ENCODE assay signal across 8 mouse cellular contexts in genomic region chr6:46961022-46961686, GRCm38 (mm10).
DNase-seq lines count a peak whose midpoint lies in the region; ATAC-seq lines count a peak whose summit lies in the region.

No protein-coding gene starts in this region.

- no peaks in the 10 kb centered on the region for H3K36me3 ChIP-seq in forebrain, embryonic 14.5 days (ENCODE audit: control insufficient read depth, insufficient read depth, low read length)
- H3K36me3 ChIP-seq in hindbrain, embryonic 16.5 days (ENCODE audit: control insufficient read depth, insufficient read depth, low read length) = no peaks in the 10 kb centered on the region

- no peak overlapping the region for H3K4me3 ChIP-seq in forebrain, embryonic 14.5 days (ENCODE audit: low read depth, low read length)
- H3K4me3 ChIP-seq in hindbrain, embryonic 16.5 days (ENCODE audit: low read length) = no peak overlapping the region

- H3K4me2 ChIP-seq in forebrain, embryonic 14.5 days (ENCODE audit: low read length) = no peak overlapping the region
- no peak overlapping the region for H3K4me2 ChIP-seq in hindbrain, embryonic 16.5 days (ENCODE audit: low read length)

- H3K4me1 ChIP-seq in forebrain, embryonic 14.5 days (ENCODE audit: control insufficient read depth, insufficient read depth, low read length) = no peaks in the 10 kb centered on the region
- H3K4me1 ChIP-seq in hindbrain, embryonic 16.5 days (ENCODE audit: control insufficient read depth, insufficient read depth, low read depth, low read length) = no peaks in the 10 kb centered on the region

- DNase-seq in ZHBTc4 (ENCODE audit: low read depth, low spot score) = peak; percentile 84
- peak; percentile 65 for DNase-seq in cerebellum, adult 11 months
- peak; percentile 94 for DNase-seq in forebrain, embryonic 14.5 days (ENCODE audit: low spot score)
- DNase-seq in layer of hippocampus, postnatal 25 days (ENCODE audit: extremely low spot score in 1 of 2, low spot score in 1 of 2) = peak; percentile 67 to 87
- peak; percentile 68 for DNase-seq in lung, postnatal 14 days
- DNase-seq in right cerebral cortex, postnatal 10 days (ENCODE audit: low spot score in 2 of 2) = peak; percentile 82 to 91
- no peak for DNase-seq in T-cell, adult 2 months (ENCODE audit: low spot score)

- no peaks in the 10 kb centered on the region for H3K27me3 ChIP-seq in forebrain, embryonic 14.5 days (replicated peaks; ENCODE audit: control insufficient read depth, insufficient read depth, low read length)
- H3K27me3 ChIP-seq in hindbrain, embryonic 16.5 days (replicated peaks; ENCODE audit: control insufficient read depth, insufficient read depth, low read length) = no peaks in the 10 kb centered on the region

- peak; percentile 98 for ATAC-seq in forebrain, embryonic 14.5 days
- ATAC-seq in hindbrain, embryonic 16.5 days = peak; percentile 96

- 37% methylated on average over 10 of the region's 10 CpGs for WGBS in forebrain, embryonic 14.5 days
- WGBS in hindbrain, embryonic 16.5 days = 33% methylated on average over 10 of the region's 10 CpGs

- H3K9ac ChIP-seq in forebrain, embryonic 14.5 days (ENCODE audit: low read length) = no peak overlapping the region
- no peak overlapping the region for H3K9ac ChIP-seq in hindbrain, embryonic 16.5 days (ENCODE audit: low read depth, low read length)

- H3K27ac ChIP-seq in forebrain, embryonic 14.5 days (ENCODE audit: low read depth, low read length) = no peak overlapping the region
- no peak overlapping the region for H3K27ac ChIP-seq in hindbrain, embryonic 16.5 days (ENCODE audit: low read depth, low read length)

- H3K9me3 ChIP-seq in forebrain, embryonic 14.5 days (replicated peaks; ENCODE audit: control insufficient read depth, low read length) = no peaks in the 10 kb centered on the region
- no peaks in the 10 kb centered on the region for H3K9me3 ChIP-seq in hindbrain, embryonic 16.5 days (ENCODE audit: control insufficient read depth, low read length)
